Mouse (Mus musculus) megakaryocyte, embryonic 14.5 days (primary cell): Measurements from ENCODE around the gene Mcl1. TPM values are rescaled to one million over a fixed set of nuclear protein-coding genes. Genes with fewer than 3 reads are reported as not detected.
"Not testable (repeated sequence)": the region's sequence is repeated elsewhere in the genome, so short reads cannot be mapped to it uniquely, and the experiment has no call there.

Source experiments
- H3K27me3 ChIP-seq: replicated peaks from 2 replicates; pipeline ENCODE3; 2012; ENCODE audit warnings: inconsistent platforms
- H3K36me3 ChIP-seq: replicated peaks from 2 replicates; pipeline ENCODE3; 2012; ENCODE audit warnings: low read length, inconsistent platforms, mixed read lengths
- H3K4me1 ChIP-seq: 2 replicates; pipeline ENCODE4 v1.6.1; 2012; ENCODE audit warnings: inconsistent platforms
- H3K4me3 ChIP-seq: replicated peaks from 2 replicates; pipeline ENCODE3; 2012; ENCODE audit warnings: moderate library complexity, mild to moderate bottlenecking, inconsistent platforms
- H3K9me3 ChIP-seq: 2 replicates; pipeline ENCODE4 v1.6.1; 2012; ENCODE audit warnings: inconsistent platforms
- FLI1 ChIP-seq: IDR thresholded peaks from 2 replicates; pipeline ENCODE4 v1.6.1; 2012; ENCODE audit warnings: low read length, inconsistent platforms, mixed read lengths
- GATA1 ChIP-seq: IDR thresholded peaks from 3 replicates; pipeline ENCODE4 v1.6.1; 2012; ENCODE audit warnings: mixed read lengths, low read length, inconsistent platforms, borderline replicate concordance
- polyA plus RNA-seq: library from polyadenylated mRNA; stranded (reverse); fragments of >175 nt; gene quantifications from 2 replicates; pipeline ENCODE4 v1.2.3, GENCODE M21; 2012; ENCODE audit warnings: low replicate concordance; ENCODE audit not compliant: insufficient read depth

The Mcl1 gene
- polyA plus RNA-seq, 1 experiment = 222 TPM

DNA sequence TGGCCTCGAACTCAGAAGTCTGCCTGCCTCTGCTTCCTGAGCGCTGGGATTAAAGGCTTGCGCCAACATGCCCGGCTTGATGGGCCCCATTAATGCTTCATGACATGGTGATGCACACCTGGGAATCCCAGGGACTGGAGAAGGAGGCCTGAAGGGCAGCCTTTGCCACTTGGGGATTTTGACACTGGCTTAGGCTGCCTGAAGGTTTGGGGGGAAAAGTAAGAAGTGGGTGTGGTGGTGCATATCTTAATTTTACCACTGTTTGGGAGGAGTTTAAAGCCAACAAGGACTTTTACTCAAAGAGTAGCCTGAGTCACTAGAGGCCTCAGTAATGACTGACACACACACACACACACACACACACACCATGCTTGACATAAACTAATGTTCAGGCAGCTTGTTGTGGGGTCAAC, 6.4 kb downstream of the Mcl1 start:
- TF ChIP-seq GATA1 (no peak), FLI1 (no peak)
- Histone ChIP-seq H3K4me3 (peak overlapping the region; percentile 18), H3K9me3 (no peaks in the 10 kb centered on the region), H3K36me3 (peaks cover 87% of the 10 kb centered on the region), H3K4me1 (peaks cover 83% of the 10 kb centered on the region), H3K27me3 (no peaks in the 10 kb centered on the region)

GRCm38 (mm10) chr3:95666124-95666844, 7.7 kb downstream of the Mcl1 start:
- TF ChIP-seq GATA1 = no peak
- TF ChIP-seq FLI1 = no peak
- H3K36me3 ChIP-seq = peaks cover 80% of the 10 kb centered on the region
- H3K4me3 ChIP-seq = peak overlapping the region; percentile 38
- peaks cover 92% of the 10 kb centered on the region for H3K4me1 ChIP-seq
- H3K27me3 ChIP-seq = no peaks in the 10 kb centered on the region
- no peaks in the 10 kb centered on the region for H3K9me3 ChIP-seq

- Histone ChIP-seq H3K4me3 (peak overlapping the region; percentile 73), H3K27me3 (no peaks in the 10 kb centered on the region), H3K36me3 (peaks cover 81% of the 10 kb centered on the region), H3K9me3 (no peaks in the 10 kb centered on the region), H3K4me1 (peaks cover 96% of the 10 kb centered on the region)
- TF ChIP-seq GATA1 = no peak
- TF ChIP-seq FLI1 = no peak
These were observed 8.9 kb downstream of the Mcl1 start for GRCm38 (mm10) chr3:95667521-95667920.

DNA sequence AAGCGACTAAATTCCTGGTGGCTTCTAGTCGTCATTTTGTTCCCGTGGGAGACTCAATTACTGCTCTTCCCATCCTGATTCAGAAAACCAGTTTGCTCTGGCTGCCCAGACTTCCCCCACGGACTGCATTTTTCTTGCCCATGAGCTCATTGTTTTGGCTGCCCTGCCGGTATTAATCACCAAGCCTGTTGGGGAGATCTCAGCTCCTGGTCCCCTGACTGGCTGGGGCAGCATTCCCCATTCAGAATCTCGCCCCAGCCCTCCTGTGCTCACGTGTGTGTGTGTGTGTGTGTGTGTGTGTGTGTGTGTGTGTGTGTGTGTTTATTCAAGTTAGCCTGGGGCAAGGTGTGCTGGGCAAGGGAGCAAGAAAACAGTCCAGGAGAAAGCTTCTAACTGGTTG, 9.4 kb downstream of the Mcl1 start:
- no peaks in the 10 kb centered on the region for H3K27me3 ChIP-seq
- H3K4me3 ChIP-seq = peak overlapping the region; percentile 73
- TF ChIP-seq GATA1 = no peak
- no peak for TF ChIP-seq FLI1
- no peaks in the 10 kb centered on the region for H3K9me3 ChIP-seq
- H3K36me3 ChIP-seq = peaks cover 81% of the 10 kb centered on the region
- peaks cover 96% of the 10 kb centered on the region for H3K4me1 ChIP-seq

DNA sequence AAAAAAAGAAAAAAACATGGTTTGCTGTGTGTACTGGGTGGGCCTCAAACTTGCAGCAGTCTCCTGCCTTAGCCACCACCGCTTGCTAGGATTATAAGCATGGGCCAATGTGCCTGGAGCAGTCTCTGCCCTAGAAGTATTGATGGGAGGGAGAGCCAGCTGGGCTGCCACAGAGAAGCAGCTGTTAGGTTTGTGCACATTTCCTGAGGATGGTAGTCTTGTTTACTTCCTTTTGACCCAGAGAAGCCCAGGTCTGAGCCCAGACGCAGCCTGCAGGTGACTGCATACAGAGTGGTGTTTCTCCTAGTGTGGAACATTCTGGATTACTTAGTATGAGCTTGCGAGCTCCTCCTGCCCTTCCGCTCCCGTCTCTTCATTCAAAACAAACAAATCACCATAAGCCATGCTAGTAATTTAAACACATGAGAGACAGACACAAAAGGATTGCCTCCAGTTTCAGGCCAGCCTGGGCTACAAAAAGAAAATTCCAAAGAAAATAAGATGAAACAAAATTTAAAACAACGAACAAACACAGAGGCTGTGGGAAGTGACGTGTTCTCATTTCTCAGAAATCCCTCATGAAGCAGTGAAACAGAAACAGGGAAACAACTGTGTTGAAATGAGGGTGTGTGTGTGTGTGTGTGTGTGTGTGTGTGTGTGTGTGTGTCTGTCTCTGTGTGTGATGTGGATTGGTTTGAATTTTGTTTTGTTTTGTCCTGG, 10.2 kb downstream of the Mcl1 start:
- H3K36me3 ChIP-seq = peaks cover 77% of the 10 kb centered on the region
- peak overlapping the region; percentile 81 for H3K4me3 ChIP-seq
- peaks cover 96% of the 10 kb centered on the region for H3K4me1 ChIP-seq

GRCm38 (mm10) chr3:95669309-95669665, 10.7 kb downstream of the Mcl1 start:
- H3K4me3 ChIP-seq = peak overlapping the region; percentile 81
- H3K36me3 ChIP-seq = peaks cover 72% of the 10 kb centered on the region
- H3K4me1 ChIP-seq = peaks cover 96% of the 10 kb centered on the region
- no peak for TF ChIP-seq GATA1
- no peak for TF ChIP-seq FLI1
- no peaks in the 10 kb centered on the region for H3K27me3 ChIP-seq
- H3K9me3 ChIP-seq = no peaks in the 10 kb centered on the region

More for the DNA sequence above, 10.2 kb downstream of the Mcl1 start:
- Histone ChIP-seq H3K9me3 (no peaks in the 10 kb centered on the region), H3K27me3 (no peaks in the 10 kb centered on the region)
- TF ChIP-seq GATA1 (no peak), FLI1 (no peak)

DNA sequence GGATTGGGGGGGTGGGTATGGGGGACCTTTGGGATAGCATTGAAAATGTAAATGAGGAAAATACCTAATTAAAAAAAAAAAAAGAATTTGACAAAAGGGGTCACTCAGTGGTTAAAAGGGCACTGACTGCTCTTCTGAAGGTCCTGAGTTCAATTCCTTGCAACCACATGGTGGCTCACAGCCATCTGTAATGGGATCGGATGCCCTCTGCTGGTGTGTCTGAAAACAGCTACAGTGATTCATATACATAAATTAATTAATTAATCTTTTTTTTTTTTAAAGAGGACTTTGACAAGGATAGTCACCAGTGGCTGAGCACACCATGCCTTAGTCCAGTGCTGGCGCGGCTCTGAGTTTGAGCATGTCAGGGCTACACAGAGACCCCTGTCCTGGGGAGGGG, 11.8 kb downstream of the Mcl1 start:
- H3K4me3 ChIP-seq, H3K9me3 ChIP-seq, H3K27me3 ChIP-seq: not testable (repeated sequence)
- peaks cover 61% of the 10 kb centered on the region for H3K36me3 ChIP-seq
- H3K4me1 ChIP-seq = peaks cover 96% of the 10 kb centered on the region

DNA sequence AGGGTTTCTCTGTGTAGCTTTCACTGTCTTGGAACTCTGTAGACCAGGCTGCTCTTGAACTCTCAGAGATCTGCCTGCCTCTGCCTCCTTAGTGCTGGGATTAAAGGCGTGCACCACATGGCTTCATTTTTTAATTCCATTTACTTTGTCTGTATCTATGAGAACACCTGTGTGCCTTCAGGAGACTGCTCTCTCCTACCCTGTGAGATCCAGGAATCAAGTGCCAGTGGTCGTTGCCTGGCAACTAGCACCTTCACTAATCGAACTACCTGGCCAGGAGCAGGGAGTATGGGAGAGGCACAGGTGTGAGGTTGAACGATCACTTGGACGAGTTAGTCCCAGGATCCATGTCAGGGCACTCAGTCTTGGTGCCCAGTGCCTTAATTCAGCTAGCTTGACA, 12.6 kb downstream of the Mcl1 start:
- Histone ChIP-seq H3K36me3 (peaks cover 56% of the 10 kb centered on the region), H3K4me1 (peaks cover 96% of the 10 kb centered on the region), H3K27me3 (no peaks in the 10 kb centered on the region), H3K4me3 (peak overlapping the region; percentile 64), H3K9me3 (no peaks in the 10 kb centered on the region)
- TF ChIP-seq FLI1 = no peak
- no peak for TF ChIP-seq GATA1

GRCm38 (mm10) chr3:95672461-95672860, 13.9 kb downstream of the Mcl1 start:
- TF ChIP-seq GATA1 = no peak
- no peak for TF ChIP-seq FLI1
- Histone ChIP-seq H3K27me3 (no peaks in the 10 kb centered on the region), H3K4me3 (peak overlapping the region; percentile 79), H3K9me3 (no peaks in the 10 kb centered on the region), H3K36me3 (peaks cover 59% of the 10 kb centered on the region), H3K4me1 (peaks cover 96% of the 10 kb centered on the region)
